Mouse (Mus musculus) limb, embryonic 14.5 days (tissue): ENCODE measurements at regions not wholly inside any gene's neighbourhood (a gene's known extent, or its start where the extent isn't known, plus 50 kb on each side); places are given as distances from the start of the nearest gene placed in this dataset.

Source experiments
- ATAC-seq: fragments of 200-750 bp; cut with Nextera tagmentation; 2 replicates; pipeline ENCODE4 v1.8.0; 2017; ENCODE audit warnings: low read depth, moderate number of reproducible peaks, moderate TSS enrichment; ENCODE audit not compliant: low FRiP score
- DNase-seq: peaks from one replicate; pipeline ENCODE4 v3.0.0-alpha.2; 2015; ENCODE audit warnings: low spot score
- H3K27ac ChIP-seq: fragments of 300-500 bp; sonication (generic); replicated peaks from 2 replicates; pipeline ENCODE4 v1.5.1; 2014; ENCODE audit warnings: low read depth, mild to moderate bottlenecking, low read length, moderate library complexity, mixed read lengths
- H3K27me3 ChIP-seq: fragments of 300-500 bp; sonication (generic); 2 replicates; pipeline ENCODE4 v1.6.1; 2014; ENCODE audit warnings: low read length, mixed read lengths; ENCODE audit not compliant: control insufficient read depth, insufficient read depth
- H3K36me3 ChIP-seq: fragments of 300-500 bp; sonication (generic); 2 replicates; pipeline ENCODE4 v1.6.1; 2014; ENCODE audit warnings: mild to moderate bottlenecking, low read length, moderate library complexity, mixed read lengths; ENCODE audit not compliant: control insufficient read depth, insufficient read depth
- H3K4me1 ChIP-seq: fragments of 300-500 bp; sonication (generic); 2 replicates; pipeline ENCODE4 v1.6.1; 2014; ENCODE audit warnings: antibody characterized with exemption, low read length, mixed read lengths; ENCODE audit not compliant: control insufficient read depth, insufficient read depth
- H3K4me2 ChIP-seq: fragments of 300-500 bp; sonication (generic); replicated peaks from 2 replicates; pipeline ENCODE4 v1.6.1; 2014; ENCODE audit warnings: low read depth, mild to moderate bottlenecking, low read length, moderate library complexity; ENCODE audit not compliant: severe bottlenecking
- H3K4me3 ChIP-seq: fragments of 300-500 bp; sonication (generic); replicated peaks from 2 replicates; pipeline ENCODE4 v1.5.1; 2014; ENCODE audit warnings: low read length
- H3K9ac ChIP-seq: fragments of 300-500 bp; sonication (generic); 2 replicates; pipeline ENCODE4 v1.6.1; 2014; ENCODE audit warnings: mild to moderate bottlenecking, low read depth, low read length, moderate library complexity; ENCODE audit not compliant: severe bottlenecking
- H3K9me3 ChIP-seq: fragments of 300-500 bp; sonication (generic); 2 replicates; pipeline ENCODE4 v1.6.1; 2016; ENCODE audit warnings: low read length; ENCODE audit not compliant: control insufficient read depth
- POLR2A ChIP-seq: fragments of 200-500 bp; IDR thresholded peaks from 2 replicates; pipeline ENCODE4 v1.8.0; 2012; ENCODE audit warnings: inconsistent platforms, mild to moderate bottlenecking, moderate library complexity, borderline replicate concordance; ENCODE audit not compliant: insufficient read depth, insufficient read length; ENCODE audit errors: extremely low read depth
- WGBS: fragments of 180-500 bp; shearing (Covaris S2); extraction: QIAGEN DNeasy Blood & Tissue Kit; methylation state at CpG from one replicate; pipeline ENCODE4 v1.1.7; 2014; 5-methylcytosine and 5-hydroxymethylcytosine counted together

DNA sequence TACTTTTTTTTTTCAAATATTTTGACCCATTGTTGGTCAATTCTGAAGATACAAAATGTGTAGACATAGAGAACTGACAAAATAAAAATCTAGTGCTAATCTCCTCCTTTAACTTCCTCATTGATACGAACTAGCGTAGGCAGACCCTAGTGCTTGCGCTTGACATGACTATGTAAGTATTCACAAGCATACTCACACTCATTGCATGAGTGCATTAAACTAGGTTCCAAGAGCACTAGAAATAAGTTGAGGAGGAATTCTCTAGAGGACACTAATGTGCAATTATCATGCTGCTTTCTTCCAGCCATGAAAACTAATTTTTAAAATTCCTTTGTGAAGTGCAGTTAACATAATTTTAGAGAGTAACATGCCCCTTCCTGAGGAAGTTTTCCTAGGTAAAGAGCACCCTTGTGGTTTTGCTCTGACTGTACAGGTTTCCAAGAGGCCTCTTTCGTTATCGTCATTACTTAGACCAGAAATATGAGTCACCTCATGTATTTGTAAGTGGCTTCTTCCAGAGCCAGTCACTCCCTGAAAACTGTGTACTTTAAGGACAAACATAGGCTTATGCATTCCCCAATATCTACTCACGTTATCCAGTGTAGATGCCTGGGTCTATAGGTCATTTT, 241.2 kb downstream of the Gm21750 start:
- 90% methylated on average over 6 of the region's 6 CpGs for WGBS
- ATAC-seq (no peak), DNase-seq (no peak)
- TF ChIP-seq POLR2A: no peak
- Histone ChIP-seq H3K9me3 (no peaks in the 10 kb centered on the region), H3K36me3 (no peaks in the 10 kb centered on the region), H3K4me3 (no peak overlapping the region), H3K27me3 (no peaks in the 10 kb centered on the region), H3K9ac (no peak overlapping the region), H3K27ac (no peak overlapping the region), H3K4me2 (no peak overlapping the region), H3K4me1 (no peaks in the 10 kb centered on the region)

DNA sequence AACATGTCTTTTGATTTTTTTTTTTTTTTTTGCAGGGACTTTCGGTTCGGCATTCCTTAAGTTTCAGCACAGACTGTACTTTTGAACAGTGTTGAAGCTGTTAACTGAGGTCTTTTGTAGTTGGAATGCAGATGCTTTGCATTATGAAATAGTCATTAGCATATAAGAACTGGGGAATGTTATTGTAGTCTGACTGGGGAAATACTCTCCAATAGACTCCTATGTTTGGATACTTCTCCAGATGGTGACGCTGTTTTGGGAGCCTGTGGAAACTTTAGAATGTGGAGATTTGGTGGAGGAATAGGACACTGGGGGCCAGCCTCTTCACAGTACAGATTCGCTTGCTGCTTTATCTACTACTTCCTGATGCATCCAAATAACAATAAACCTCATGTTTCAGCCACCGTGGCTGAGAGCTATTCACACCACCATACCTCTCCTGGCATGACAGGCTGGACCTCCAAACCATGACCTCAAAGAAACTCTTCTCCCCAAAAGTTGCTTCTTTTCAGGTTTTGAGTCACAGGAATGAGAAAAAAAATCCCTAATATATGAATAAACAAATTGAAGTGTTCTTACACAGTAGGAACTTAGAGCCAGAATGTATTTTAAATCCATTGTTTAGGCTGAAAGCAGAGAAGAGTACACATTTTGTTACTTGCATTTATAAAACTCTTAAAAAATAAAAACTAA, 252.9 kb downstream of the Gm21750 start:
- no peak overlapping the region for H3K4me2 ChIP-seq

DNA sequence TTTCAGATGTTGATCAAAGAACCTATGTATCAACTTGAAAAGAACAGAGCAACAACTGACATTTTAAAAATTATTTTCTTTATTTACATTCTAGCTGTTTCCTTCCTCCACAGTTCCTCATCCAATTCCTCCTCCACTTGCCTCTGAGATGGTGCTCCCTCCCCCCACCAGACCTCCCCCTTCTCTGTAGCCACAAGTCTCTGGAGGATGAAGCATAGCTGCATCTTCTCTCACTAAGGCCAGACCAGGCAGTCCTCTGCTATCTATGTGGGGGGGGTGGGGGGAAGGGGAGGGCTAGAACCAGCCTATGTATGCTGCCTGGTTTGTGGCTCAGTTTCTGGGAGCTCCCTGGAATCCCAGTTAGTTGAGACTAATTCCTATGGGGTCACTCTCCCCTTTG, 255.0 kb downstream of the Gm21750 start:
- no peak overlapping the region for H3K27ac ChIP-seq
- H3K9me3 ChIP-seq: no peaks in the 10 kb centered on the region
- no peak for ATAC-seq
- H3K36me3 ChIP-seq: no peaks in the 10 kb centered on the region
- no peak for DNase-seq
- TF ChIP-seq POLR2A: no peak
- no peaks in the 10 kb centered on the region for H3K4me1 ChIP-seq
- no peak overlapping the region for H3K9ac ChIP-seq
- no peaks in the 10 kb centered on the region for H3K27me3 ChIP-seq
- no peak overlapping the region for H3K4me3 ChIP-seq
- H3K4me2 ChIP-seq: no peak overlapping the region

More for the DNA sequence above, 252.9 kb downstream of the Gm21750 start:
- TF ChIP-seq POLR2A: no peak
- H3K4me1 ChIP-seq: no peaks in the 10 kb centered on the region
- no peaks in the 10 kb centered on the region for H3K27me3 ChIP-seq
- no peak overlapping the region for H3K27ac ChIP-seq
- no peak overlapping the region for H3K4me3 ChIP-seq
- H3K36me3 ChIP-seq: no peaks in the 10 kb centered on the region
- no peak overlapping the region for H3K9ac ChIP-seq
- ATAC-seq (no peak), DNase-seq (no peak)
- WGBS: 50% methylated on average over 5 of the region's 5 CpGs
- H3K9me3 ChIP-seq: no peaks in the 10 kb centered on the region

DNA sequence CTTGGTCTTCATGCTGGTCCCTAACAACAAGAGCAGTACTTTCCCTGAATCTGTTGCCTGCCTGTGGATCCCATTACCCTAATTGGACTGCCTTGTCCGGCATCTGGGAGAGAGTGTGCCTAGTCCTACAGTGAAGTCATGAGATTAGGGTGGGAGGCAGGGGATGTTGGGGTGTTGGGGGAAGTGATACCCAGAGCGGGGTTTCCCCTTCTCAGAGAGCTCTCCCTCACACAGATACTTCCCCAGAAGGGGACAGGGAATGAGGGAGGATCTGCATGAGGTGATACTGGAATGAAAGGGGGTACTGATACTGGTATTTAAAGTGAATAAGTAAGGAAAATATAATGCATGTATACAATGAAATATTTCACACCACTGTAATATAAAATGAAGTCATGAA, 270.1 kb downstream of the Gm21750 start:
- H3K4me1 ChIP-seq: no peaks in the 10 kb centered on the region
- DNase-seq (no peak), ATAC-seq (no peak)
- TF ChIP-seq POLR2A: no peak
- no peaks in the 10 kb centered on the region for H3K9me3 ChIP-seq
- no peak overlapping the region for H3K4me3 ChIP-seq
- no peak overlapping the region for H3K9ac ChIP-seq
- no peak overlapping the region for H3K4me2 ChIP-seq
- no peaks in the 10 kb centered on the region for H3K27me3 ChIP-seq
- 67% methylated on average over 2 of the region's 2 CpGs for WGBS
- no peaks in the 10 kb centered on the region for H3K36me3 ChIP-seq
- no peak overlapping the region for H3K27ac ChIP-seq

DNA sequence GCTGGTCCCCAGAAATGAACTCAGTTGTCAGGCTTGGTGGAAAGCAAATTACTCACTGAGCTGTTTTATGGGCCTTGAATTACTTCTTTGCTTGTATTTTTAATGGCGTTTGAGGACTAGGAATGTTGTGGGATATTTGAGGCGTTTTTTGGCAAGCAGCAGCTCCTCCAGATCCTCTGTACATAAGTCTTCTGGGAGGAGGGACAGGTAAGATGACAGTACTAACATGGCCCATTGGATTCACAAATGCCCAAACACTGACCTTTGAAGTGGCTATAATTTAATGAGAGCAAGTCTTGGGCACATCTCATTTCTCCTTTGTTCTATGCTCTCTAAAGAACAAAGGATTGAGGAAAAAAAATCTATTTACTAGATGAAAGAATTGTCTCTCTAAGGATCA, 286.3 kb downstream of the Gm21750 start:
- H3K9me3 ChIP-seq: no peaks in the 10 kb centered on the region
- H3K9ac ChIP-seq: no peak overlapping the region
- TF ChIP-seq POLR2A: no peak
- H3K4me2 ChIP-seq: no peak overlapping the region
- 21% methylated on average over 2 of the region's 2 CpGs for WGBS
- no peak overlapping the region for H3K27ac ChIP-seq
- H3K36me3 ChIP-seq: no peaks in the 10 kb centered on the region
- DNase-seq: no peak
- H3K27me3 ChIP-seq: no peaks in the 10 kb centered on the region
- no peak for ATAC-seq
- no peak overlapping the region for H3K4me3 ChIP-seq
- H3K4me1 ChIP-seq: no peaks in the 10 kb centered on the region

DNA sequence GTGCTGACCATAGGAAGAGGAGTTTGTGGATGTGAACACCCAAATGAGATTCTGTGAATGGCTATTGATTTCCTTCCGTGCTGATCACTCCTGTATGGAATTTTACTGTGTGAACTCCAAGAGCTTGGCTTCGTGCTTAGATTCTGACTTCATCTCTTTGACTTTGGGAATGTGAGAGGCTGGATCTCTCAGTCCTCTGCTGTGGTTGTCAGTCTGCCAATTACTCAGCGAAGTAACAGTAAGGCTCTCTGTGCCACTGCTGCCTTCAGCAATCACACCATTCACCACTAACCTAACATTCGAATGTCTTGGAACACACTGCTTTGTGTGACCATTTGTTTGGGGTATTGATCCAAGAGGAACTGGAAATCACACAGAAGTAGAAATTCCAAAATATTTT, 291.5 kb downstream of the Gm21750 start:
- H3K27me3 ChIP-seq: no peaks in the 10 kb centered on the region
- no peak overlapping the region for H3K4me2 ChIP-seq
- H3K27ac ChIP-seq: no peak overlapping the region
- H3K4me3 ChIP-seq: no peak overlapping the region
- no peaks in the 10 kb centered on the region for H3K9me3 ChIP-seq
- no peak overlapping the region for H3K9ac ChIP-seq
- no peak for DNase-seq
- no peak for TF ChIP-seq POLR2A
- WGBS: 65% methylated on average over 4 of the region's 4 CpGs
- no peak for ATAC-seq
- no peaks in the 10 kb centered on the region for H3K4me1 ChIP-seq
- H3K36me3 ChIP-seq: no peaks in the 10 kb centered on the region
